In genomic region chr1:90557140-90557539, GRCm38 (mm10) we compare ENCODE assay signal across 10 mouse cellular contexts. TPM values are rescaled to one million over a fixed set of nuclear protein-coding genes. Genes with fewer than 3 reads are reported as not detected.
DNase-seq lines count a peak whose midpoint lies in the region; ATAC-seq and TF ChIP-seq lines count a peak whose summit lies in the region.
"Had no signal": no experiment of that assay in that cellular context is flagged by ENCODE, and none has a peak within 500 bp of the region (broad histone marks: within the 10 kb centered on the region; RNA-seq: fewer than 3 reads in every experiment).

No protein-coding gene starts in this region.

- ATAC-seq in hindbrain, embryonic 11.5 days (ENCODE audit: low FRiP score), result no peak
- ATAC-seq in hindbrain, embryonic 12.5 days (ENCODE audit: low FRiP score), result no peak
- ATAC-seq in G1E (ENCODE audit: extremely low read depth, insufficient number of reproducible peaks, low FRiP score, poor library complexity, severe bottlenecking), result no peak
- ATAC-seq: hindbrain, embryonic 16.5 days had no signal

- peak; percentile 30; the same call in 1 of the 2 replicates for TF ChIP-seq CTCF in G1E (IDR thresholded peaks at IDR 0.05; ENCODE audit: low read depth, low read length)

- no peak overlapping the region for H3K9ac ChIP-seq in hindbrain, embryonic 11.5 days (ENCODE audit: low read depth, low read length)
- no peak overlapping the region for H3K9ac ChIP-seq in hindbrain, embryonic 12.5 days
- H3K9ac ChIP-seq: lung, embryonic 15.5 days had no signal

- no peak overlapping the region for H3K4me3 ChIP-seq in hindbrain, embryonic 11.5 days (ENCODE audit: low read depth, low read length)
- no peak overlapping the region for H3K4me3 ChIP-seq in hindbrain, embryonic 12.5 days
- H3K4me3 ChIP-seq in G1E (ENCODE audit: low read depth, low read length), result no peak overlapping the region
- H3K4me3 ChIP-seq: lung, embryonic 15.5 days had no signal

- peak; percentile 46 for DNase-seq in hindbrain, embryonic 11.5 days (ENCODE audit: low spot score)
- peak; percentile 9 for DNase-seq in lung, postnatal 36 days
- no peak for DNase-seq in lung, adult 18-20 months
- no peak for DNase-seq in G1E (ENCODE audit: low spot score)
- DNase-seq in splenic B cell, adult 2 months (ENCODE audit: low read depth, low spot score), result peak; percentile 3
- DNase-seq in ovary, postnatal 36 days (ENCODE audit: low spot score), result no peak
- no peak for DNase-seq in layer of hippocampus, adult 8-10 months (ENCODE audit: low spot score in 2 of 2)

- no peaks in the 10 kb centered on the region for H3K36me3 ChIP-seq in hindbrain, embryonic 11.5 days (ENCODE audit: control insufficient read depth, insufficient read depth, low read length)
- H3K36me3 ChIP-seq in hindbrain, embryonic 12.5 days, result no peaks in the 10 kb centered on the region
- H3K36me3 ChIP-seq in G1E (replicated peaks), result no peaks in the 10 kb centered on the region
- H3K36me3 ChIP-seq in splenic B cell, adult 2 months (ENCODE audit: control insufficient read depth, insufficient read depth, low read length, poor library complexity, severe bottlenecking), result no peaks in the 10 kb centered on the region
- H3K36me3 ChIP-seq: lung, embryonic 15.5 days had no signal

- H3K4me2 ChIP-seq in hindbrain, embryonic 11.5 days (replicated peaks; ENCODE audit: low read depth, low read length), result no peak overlapping the region
- H3K4me2 ChIP-seq in hindbrain, embryonic 12.5 days (replicated peaks), result no peak overlapping the region
- H3K4me2 ChIP-seq: lung, embryonic 15.5 days had no signal

- H3K27ac ChIP-seq in hindbrain, embryonic 11.5 days (ENCODE audit: low read depth, low read length), result no peak overlapping the region
- no peak overlapping the region for H3K27ac ChIP-seq in hindbrain, embryonic 12.5 days
- H3K27ac ChIP-seq: lung, embryonic 15.5 days had no signal

- H3K4me1 ChIP-seq in hindbrain, embryonic 11.5 days (replicated peaks; ENCODE audit: control insufficient read depth, insufficient read depth, low read length), result no peaks in the 10 kb centered on the region
- 0 out of 2 replicates have a peak, but pooled peaks cover 5% of the 10 kb centered on the region for H3K4me1 ChIP-seq in hindbrain, embryonic 12.5 days
- H3K4me1 ChIP-seq in G1E (ENCODE audit: insufficient read depth, low read depth, low read length), result no peaks in the 10 kb centered on the region
- H3K4me1 ChIP-seq: lung, embryonic 15.5 days had no signal

- no peaks in the 10 kb centered on the region for H3K27me3 ChIP-seq in hindbrain, embryonic 11.5 days (ENCODE audit: control insufficient read depth, insufficient read depth, low read length)
- no peaks in the 10 kb centered on the region; the same call in 1 of the 2 replicates for H3K27me3 ChIP-seq in hindbrain, embryonic 12.5 days
- H3K27me3 ChIP-seq in G1E (ENCODE audit: insufficient read depth, low read length), result no peaks in the 10 kb centered on the region
- no peaks in the 10 kb centered on the region for H3K27me3 ChIP-seq in splenic B cell, adult 2 months (ENCODE audit: control insufficient read depth, insufficient read depth, low read length, poor library complexity, severe bottlenecking)

- WGBS in hindbrain, embryonic 11.5 days, result 90% methylated on average over 1 of the region's 1 CpGs
- WGBS in hindbrain, embryonic 12.5 days, result 88% methylated on average over 1 of the region's 1 CpGs

- H3K9me3 ChIP-seq in hindbrain, embryonic 11.5 days (ENCODE audit: control insufficient read depth, low read length), result no peaks in the 10 kb centered on the region
- H3K9me3 ChIP-seq in hindbrain, embryonic 12.5 days (replicated peaks), result peaks cover 7% of the 10 kb centered on the region; the same call in 1 of the 2 replicates
- H3K9me3 ChIP-seq in G1E (replicated peaks), result peaks cover 51% of the 10 kb centered on the region
- H3K9me3 ChIP-seq: lung, embryonic 15.5 days had no signal

RNA-seq across cellular contexts. Expression of gene Cops8, which starts 45.6 kb away (rescaled TPM):
- 195 and 207 TPM in 2 replicates for polyA plus RNA-seq in hindbrain, embryonic 11.5 days (2014; fragmentation: Nextera tagmentation; extraction: Ambion mirVana)
- polyA plus RNA-seq in hindbrain, embryonic 12.5 days (2016; fragmentation: Nextera tagmentation; extraction: Ambion mirVana), result 168 and 182 TPM in 2 replicates
- total RNA-seq in G1E (2014; fragmentation: Nextera tagmentation) (85.0 and 96.0 TPM in 2 replicates), G1E (2017) (110 and 129 TPM in 2 replicates)
- polyA plus RNA-seq in G1E (2012), result 37.1 and 39.2 TPM in 2 replicates
- 100 to 1,000 TPM; 106 to 151 (median 126) TPM for total RNA-seq in layer of hippocampus, adult 8-10 months (2022)

Comparison
In these comparisons a context has a peak if more than half of its experiments do, and no peak if none do; other contexts are left out.
1. DNase-seq: peak in hindbrain, embryonic 11.5 days (single experiment), lung, postnatal 36 days (single experiment) and splenic B cell, adult 2 months (single experiment); none in lung, adult 18-20 months (0 of 2), G1E (single experiment), ovary, postnatal 36 days (single experiment) and layer of hippocampus, adult 8-10 months (0 of 2).